20 mouse cellular contexts compared by ENCODE assay signal in the genomic region with DNA sequence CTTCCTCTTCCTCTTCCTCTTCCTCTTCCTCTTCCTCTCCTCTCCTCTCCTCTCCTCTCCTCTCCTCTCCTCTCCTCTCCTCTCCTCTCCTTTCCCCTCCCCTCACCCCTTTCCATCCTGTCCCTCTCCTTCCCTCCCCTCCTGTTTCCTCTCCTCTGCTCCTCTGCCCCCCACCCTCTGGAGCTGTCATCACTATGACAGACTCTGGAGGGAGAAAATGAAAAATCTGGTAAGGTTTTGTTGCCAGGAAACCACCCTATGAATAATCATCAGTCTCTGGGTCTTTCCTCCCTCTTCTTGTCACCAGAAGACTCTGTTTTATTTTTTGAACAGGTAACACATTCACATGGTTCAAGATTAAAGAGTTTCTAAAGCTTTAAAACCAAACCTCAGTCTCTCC. TPM values are rescaled to one million over a fixed set of nuclear protein-coding genes. Genes with fewer than 3 reads are reported as not detected.
DNase-seq lines count a peak whose midpoint lies in the region; ATAC-seq and TF ChIP-seq lines count a peak whose summit lies in the region.
"Had no signal": no experiment of that assay in that cellular context is flagged by ENCODE, and none has a peak within 500 bp of the region (broad histone marks: within the 10 kb centered on the region; RNA-seq: fewer than 3 reads in every experiment).

No protein-coding gene starts in this region.

- TF ChIP-seq CTCF in hindbrain, postnatal 0 days (IDR thresholded peaks at IDR 0.05; ENCODE audit: low read depth), result no peak
- TF ChIP-seq CTCF in MEL (IDR thresholded peaks at IDR 0.05 in 2 of 3, conservative IDR thresholded peaks at IDR 0.05 in 1 of 3; ENCODE audit: control insufficient read depth in 1 of 3, insufficient read depth in 1 of 3, low read depth in 2 of 3, low read length in 3 of 3, poor library complexity in 1 of 3, severe bottlenecking in 1 of 3), result no peak

- no peaks in the 10 kb centered on the region for H3K27me3 ChIP-seq in hindbrain, postnatal 0 days (ENCODE audit: insufficient read depth, low read length)
- H3K27me3 ChIP-seq in hindbrain, embryonic 16.5 days (replicated peaks; ENCODE audit: control insufficient read depth, insufficient read depth, low read length), result no peaks in the 10 kb centered on the region
- no peaks in the 10 kb centered on the region for H3K27me3 ChIP-seq in MEL (ENCODE audit: control insufficient read depth in 1 of 2, insufficient read depth in 2 of 2, low read length in 2 of 2)
- H3K27me3 ChIP-seq in limb, embryonic 10.5 days (ENCODE audit: low read depth, poor library complexity, severe bottlenecking), result no peaks in the 10 kb centered on the region
- H3K27me3 ChIP-seq: embryonic facial prominence, embryonic 12.5 days; neural tube, embryonic 12.5 days had no signal

- DNase-seq in cerebellum, postnatal 10 days, result peak; percentile 16 to 19
- DNase-seq in cerebellum, adult 8-10 months, result no peak
- DNase-seq in hindbrain, postnatal 0 days (ENCODE audit: low spot score), result no peak
- no peak for DNase-seq in MEL (ENCODE audit: low read depth, low spot score)
- DNase-seq in limb, embryonic 10.5 days (ENCODE audit: low spot score), result no peak
- no peak for DNase-seq in urinary bladder, adult 2 months (ENCODE audit: low spot score)
- DNase-seq in adrenal gland, adult 18-20 months (ENCODE audit: low spot score in 2 of 2), result no peak
- DNase-seq: adrenal gland, postnatal 14 days; cerebellum, adult 9-11 months; gastrocnemius, postnatal 36 days; kidney, postnatal 36 days; lung, postnatal 4 days; thymus, adult 2 months had no signal

- no peaks in the 10 kb centered on the region for H3K4me1 ChIP-seq in hindbrain, postnatal 0 days (ENCODE audit: insufficient read depth, low read length)
- H3K4me1 ChIP-seq in hindbrain, embryonic 16.5 days (ENCODE audit: control insufficient read depth, insufficient read depth, low read depth, low read length), result no peaks in the 10 kb centered on the region
- peaks cover 5 to 22% of the 10 kb centered on the region in 2 experiments; a peak in 3 of 4 replicates for H3K4me1 ChIP-seq in MEL (ENCODE audit: control insufficient read depth in 1 of 2, insufficient read depth in 2 of 2, low read length in 2 of 2)
- H3K4me1 ChIP-seq in limb, embryonic 10.5 days, result peaks cover 29% of the 10 kb centered on the region

- no peaks in the 10 kb centered on the region for H3K79me2 ChIP-seq in MEL (ENCODE audit: control insufficient read depth, insufficient read depth, low read length, poor library complexity)

- 0 out of 2 replicates have a peak, but pooled peaks have one; percentile 49 for ATAC-seq in hindbrain, postnatal 0 days
- no peak; the same call in 1 of the 2 replicates for ATAC-seq in hindbrain, embryonic 16.5 days
- ATAC-seq: activated CD4-positive, CD25-positive, alpha-beta regulatory T cell, adult 4 months; intestine, embryonic 16.5 days had no signal

- H3K36me3 ChIP-seq in hindbrain, postnatal 0 days (ENCODE audit: insufficient read depth, low read length), result no peaks in the 10 kb centered on the region
- no peaks in the 10 kb centered on the region for H3K36me3 ChIP-seq in hindbrain, embryonic 16.5 days (ENCODE audit: control insufficient read depth, insufficient read depth, low read length)
- H3K36me3 ChIP-seq in MEL (ENCODE audit: control insufficient read depth in 1 of 2, insufficient read depth in 2 of 2, low read length in 2 of 2), result peaks cover 0 to 15% of the 10 kb centered on the region in 2 experiments; a peak in 2 of 4 replicates
- H3K36me3 ChIP-seq in limb, embryonic 10.5 days, result peaks cover 6% of the 10 kb centered on the region
- H3K36me3 ChIP-seq: embryonic facial prominence, embryonic 12.5 days; neural tube, embryonic 12.5 days had no signal

- no peaks in the 10 kb centered on the region for H3K9me3 ChIP-seq in hindbrain, postnatal 0 days (ENCODE audit: low read length)
- H3K9me3 ChIP-seq in hindbrain, embryonic 16.5 days (ENCODE audit: control insufficient read depth, low read length), result no peaks in the 10 kb centered on the region
- H3K9me3 ChIP-seq in MEL (replicated peaks; ENCODE audit: insufficient read depth, low read length), result no peaks in the 10 kb centered on the region
- 0 out of 2 replicates have a peak, but pooled peaks cover 6% of the 10 kb centered on the region for H3K9me3 ChIP-seq in limb, embryonic 10.5 days (replicated peaks)
- H3K9me3 ChIP-seq: embryonic facial prominence, embryonic 12.5 days; neural tube, embryonic 12.5 days had no signal

- TF ChIP-seq RAD21 in MEL (IDR thresholded peaks at IDR 0.05; ENCODE audit: low read depth, low read length), result no peak

- TF ChIP-seq EP300 in MEL (IDR thresholded peaks at IDR 0.05; ENCODE audit: low read depth in 1 of 2, low read length in 2 of 2), result no peak

- H3K4me3 ChIP-seq in hindbrain, postnatal 0 days (ENCODE audit: low read length), result no peak overlapping the region
- H3K4me3 ChIP-seq in hindbrain, embryonic 16.5 days (ENCODE audit: low read length), result no peak overlapping the region
- H3K4me3 ChIP-seq in MEL (ENCODE audit: control insufficient read depth in 1 of 2, insufficient read depth in 1 of 2, low read depth in 2 of 2, low read length in 2 of 2), result no peak overlapping the region
- H3K4me3 ChIP-seq in limb, embryonic 10.5 days, result no peak overlapping the region
- H3K4me3 ChIP-seq: embryonic facial prominence, embryonic 12.5 days; neural tube, embryonic 12.5 days had no signal

- H3K27ac ChIP-seq in hindbrain, postnatal 0 days, result no peak overlapping the region
- H3K27ac ChIP-seq in hindbrain, embryonic 16.5 days (ENCODE audit: low read depth, low read length), result no peak overlapping the region
- no peak overlapping the region for H3K27ac ChIP-seq in MEL (ENCODE audit: control insufficient read depth, low read depth, low read length)
- peak overlapping the region; percentile 25; the same call in 1 of the 2 replicates for H3K27ac ChIP-seq in limb, embryonic 10.5 days
- H3K27ac ChIP-seq: embryonic facial prominence, embryonic 12.5 days; hindbrain, embryonic 14.5 days; neural tube, embryonic 12.5 days had no signal

- no peak overlapping the region for H3K4me2 ChIP-seq in hindbrain, postnatal 0 days (ENCODE audit: low read depth, low read length)
- no peak overlapping the region for H3K4me2 ChIP-seq in hindbrain, embryonic 16.5 days (ENCODE audit: low read length)
- H3K4me2 ChIP-seq: embryonic facial prominence, embryonic 12.5 days; hindbrain, embryonic 14.5 days; lung, embryonic 14.5 days; neural tube, embryonic 12.5 days had no signal

- TF ChIP-seq POLR2A in MEL (IDR thresholded peaks at IDR 0.05; ENCODE audit: control insufficient read depth in 1 of 2, insufficient read depth in 1 of 2, low read depth in 1 of 2, low read length in 2 of 2, poor library complexity in 1 of 2), result no peak

- H3K9ac ChIP-seq in hindbrain, postnatal 0 days (replicated peaks; ENCODE audit: low read length), result no peak overlapping the region
- H3K9ac ChIP-seq in hindbrain, embryonic 16.5 days (ENCODE audit: low read depth, low read length), result no peak overlapping the region
- no peak overlapping the region for H3K9ac ChIP-seq in MEL (ENCODE audit: control insufficient read depth, low read depth, low read length, poor library complexity, severe bottlenecking)
- H3K9ac ChIP-seq: embryonic facial prominence, embryonic 12.5 days; hindbrain, embryonic 14.5 days; lung, embryonic 14.5 days; neural tube, embryonic 12.5 days had no signal

TF ChIP-seq in MEL, 35 proteins besides CTCF, POLR2A, EP300 and RAD21:
- TF ChIP-seq ELF1 (IDR thresholded peaks at IDR 0.05; ENCODE audit: low read depth, low read length) (0 out of 2 replicates have a peak, but pooled peaks have one; percentile 2), USF2 (IDR thresholded peaks at IDR 0.05; ENCODE audit: borderline replicate concordance in 1 of 2, insufficient read depth in 1 of 2, low read depth in 1 of 2, low read length in 2 of 2) (no peak)
TF ChIP-seq in MEL: peak in this region for 1.

RNA-seq across cellular contexts. Expression of gene Cd24a, which starts 53.0 kb away (rescaled TPM):
- total RNA-seq in hindbrain, postnatal 0 days (2014; rRNA removed), result 322 and 324 TPM in 2 replicates
- 258 and 286 TPM in 2 replicates for polyA plus RNA-seq in hindbrain, postnatal 0 days (2015; fragmentation: Nextera tagmentation; extraction: Ambion mirVana)
- 546 and 598 TPM in 2 replicates for polyA plus RNA-seq in hindbrain, embryonic 16.5 days (2015; fragmentation: Nextera tagmentation; extraction: Ambion mirVana)
- 96.6 and 119 TPM in 2 replicates for total RNA-seq in MEL (2012; rRNA removed)
- 100 to 1,000 TPM in 1 of 2 experiments, not detected in 1; 181 TPM for polyA plus RNA-seq in MEL (2012; ENCODE audit: insufficient read depth in 1 of 2, insufficient read length in 2 of 2, low read depth in 1 of 2, low replicate concordance in 2 of 2, missing spikeins in 1 of 2)
- 568 and 623 TPM in 2 replicates for polyA plus RNA-seq in limb, embryonic 10.5 days (2016; fragmentation: Nextera tagmentation; extraction: Ambion mirVana)
- polyA plus RNA-seq in urinary bladder, adult 2 months (2012; rRNA removed), result 112 and 114 TPM in 2 replicates
- 10 to 100 TPM; 19.6 to 27.0 TPM for total RNA-seq in adrenal gland, adult 18-20 months (2021)

Comparison
In these comparisons a context has a peak if more than half of its experiments do, and no peak if none do; other contexts are left out.
1. DNase-seq: peak in cerebellum, postnatal 10 days (2 of 2); none in cerebellum, adult 8-10 months (single experiment), hindbrain, postnatal 0 days (single experiment), MEL (single experiment), limb, embryonic 10.5 days (single experiment), urinary bladder, adult 2 months (single experiment) and adrenal gland, adult 18-20 months (0 of 2).